Mouse (Mus musculus) heart, adult 2 months (tissue): Measurements from ENCODE around the gene Edem3. TPM values are rescaled to one million over a fixed set of nuclear protein-coding genes. Genes with fewer than 3 reads are reported as not detected.

ENCODE experiments used
- DNase-seq, 2 experiments: peaks; one replicate each; pipeline ENCODE4 v3.0.0; 2021
- H3K27ac ChIP-seq: fragments of 200-600 bp; 2 replicates; pipeline ENCODE4 v1.8.1; 2022
- H3K27me3 ChIP-seq: fragments of 200-500 bp; 2 replicates; pipeline ENCODE4 v1.6.1; 2012; ENCODE audit warnings: mild to moderate bottlenecking, low read length, inconsistent platforms, mixed read lengths; ENCODE audit not compliant: control insufficient read depth, insufficient read depth
- H3K36me3 ChIP-seq: fragments of 200-500 bp; 2 replicates; pipeline ENCODE4 v1.6.1; 2012; ENCODE audit warnings: low read length, inconsistent platforms; ENCODE audit not compliant: control insufficient read depth, insufficient read depth
- H3K4me1 ChIP-seq: fragments of 200-500 bp; 2 replicates; pipeline ENCODE4 v1.6.1; 2011; ENCODE audit warnings: low read length; ENCODE audit not compliant: control insufficient read depth, insufficient read depth
- H3K4me3 ChIP-seq: fragments of 200-600 bp; 2 replicates; pipeline ENCODE4 v1.8.1; 2022
- H3K79me2 ChIP-seq: fragments of 200-500 bp; replicated peaks from 2 replicates; pipeline ENCODE4 v1.6.1; 2012; ENCODE audit warnings: mild to moderate bottlenecking, inconsistent platforms, low read length, moderate library complexity, mixed read lengths; ENCODE audit not compliant: control insufficient read depth, insufficient read depth
- H3K9ac ChIP-seq: fragments of 200-500 bp; 2 replicates; pipeline ENCODE4 v1.6.1; 2012; ENCODE audit warnings: low read depth, mild to moderate bottlenecking, control low read depth, inconsistent platforms, low read length, mixed read lengths
- CTCF ChIP-seq: fragments of 200-600 bp; IDR thresholded peaks from 2 replicates; pipeline ENCODE4 v1.8.1; 2022; ENCODE audit warnings: antibody characterized with exemption, mild to moderate bottlenecking, moderate library complexity
- EP300 ChIP-seq: fragments of 200-500 bp; IDR thresholded peaks from 2 replicates; pipeline ENCODE4 v1.6.1; 2011; ENCODE audit warnings: low read depth, low read length, control low read depth; ENCODE audit not compliant: insufficient read depth
- POLR2A ChIP-seq: fragments of 200-500 bp; IDR thresholded peaks from 2 replicates; pipeline ENCODE4 v1.6.1; 2011; ENCODE audit warnings: mild to moderate bottlenecking, low read depth, low read length, control low read depth; ENCODE audit not compliant: insufficient read depth
- WGBS: fragments of 180-500 bp; shearing (Covaris S2); methylation state at CpG from one replicate; pipeline ENCODE4 v1.1.7; 2018; 5-methylcytosine and 5-hydroxymethylcytosine counted together
- intact Hi-C: fragments of 180-260 bp; cut with DNase I; formaldehyde crosslinking; loops from one replicate; pipeline ENCODE4 v1.15.1; 2025
- polyA plus RNA-seq: library from polyadenylated mRNA; depleted of rRNA; stranded (reverse); fragments of >200 nt; gene quantifications from 2 replicates; pipeline ENCODE4 v1.2.3, GENCODE M21; 2012
- total RNA-seq, 2 experiments: library from RNA; stranded (reverse); gene quantifications; 2 replicates each; pipeline ENCODE4 v1.2.3; 2021

Edem3 gene
- total and polyA plus RNA-seq, 3 experiments: 3.8 to 19.4 (median 18.3) TPM

GRCm38 (mm10) chr1:151845926-151846782, 91.0 kb downstream of the Edem3 start:
- H3K4me1 ChIP-seq: no peaks in the 10 kb centered on the region
- peak; percentile 64 for TF ChIP-seq CTCF
- TF ChIP-seq POLR2A: no peak
- no peak for TF ChIP-seq EP300
- intact Hi-C loops: no loop called here
- no peak overlapping the region for H3K27ac ChIP-seq
- no peak overlapping the region for H3K4me3 ChIP-seq
- WGBS: 70% methylated on average over 19 of the region's 19 CpGs
- no peaks in the 10 kb centered on the region for H3K27me3 ChIP-seq
- no peak overlapping the region for H3K9ac ChIP-seq
- DNase-seq: no peak
- H3K36me3 ChIP-seq: no peaks in the 10 kb centered on the region
- H3K79me2 ChIP-seq: no peaks in the 10 kb centered on the region

DNA sequence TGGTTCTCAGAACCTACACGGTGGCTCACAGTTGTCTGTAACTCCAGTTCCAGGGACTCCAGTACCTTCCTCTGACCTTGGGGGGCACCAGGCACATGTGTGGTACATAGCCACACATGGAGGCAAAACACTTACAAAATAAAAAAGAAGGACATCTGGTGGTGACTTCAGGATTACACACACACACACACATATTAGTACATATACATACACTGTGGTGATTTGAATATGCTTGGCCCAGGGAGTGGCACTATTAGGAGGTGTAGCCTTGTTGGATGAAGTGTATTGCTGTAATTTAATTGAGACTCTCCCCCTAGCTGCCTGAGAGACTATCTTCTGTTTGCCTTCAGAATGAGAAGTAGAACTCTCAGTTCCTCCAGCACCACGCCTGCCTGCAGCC, 93.1 kb downstream of the Edem3 start:
- H3K27ac ChIP-seq: no peak overlapping the region
- intact Hi-C loops: no loop called here
- H3K27me3 ChIP-seq: no peaks in the 10 kb centered on the region
- no peaks in the 10 kb centered on the region for H3K4me1 ChIP-seq
- no peaks in the 10 kb centered on the region for H3K36me3 ChIP-seq
- no peaks in the 10 kb centered on the region for H3K79me2 ChIP-seq
- no peak for DNase-seq
- TF ChIP-seq CTCF (no peak), EP300 (no peak), POLR2A (no peak)
- 93% methylated on average over 2 of the region's 2 CpGs for WGBS
- H3K9ac ChIP-seq: no peak overlapping the region
- H3K4me3 ChIP-seq: no peak overlapping the region

- TF ChIP-seq POLR2A: no peak
- no peak for TF ChIP-seq CTCF
- TF ChIP-seq EP300: no peak
Observed at GRCm38 (mm10) chr1:151849993-151850608, 94.9 kb downstream of the Edem3 start.

GRCm38 (mm10) chr1:151851051-151851848, 96.1 kb downstream of the Edem3 start:
- H3K4me1 ChIP-seq: no peaks in the 10 kb centered on the region
- H3K4me3 ChIP-seq: no peak overlapping the region
- no peaks in the 10 kb centered on the region for H3K36me3 ChIP-seq
- H3K27me3 ChIP-seq: no peaks in the 10 kb centered on the region
- DNase-seq: no peak
- no peaks in the 10 kb centered on the region for H3K79me2 ChIP-seq
- 86% methylated on average over 20 of the region's 20 CpGs for WGBS
- no peak overlapping the region for H3K27ac ChIP-seq
- TF ChIP-seq CTCF (peak; percentile 28), EP300 (no peak)
- intact Hi-C loops: no loop called here
- no peak overlapping the region for H3K9ac ChIP-seq

More at GRCm38 (mm10) chr1:151849993-151850608, 94.9 kb downstream of the Edem3 start:
- WGBS: 85% methylated on average over 16 of the region's 16 CpGs
- no peak for DNase-seq
- Histone ChIP-seq H3K4me1 (no peaks in the 10 kb centered on the region), H3K27ac (no peak overlapping the region), H3K79me2 (no peaks in the 10 kb centered on the region), H3K9ac (no peak overlapping the region), H3K36me3 (no peaks in the 10 kb centered on the region), H3K4me3 (no peak overlapping the region), H3K27me3 (no peaks in the 10 kb centered on the region)
- intact Hi-C loops: no loop called here

DNA sequence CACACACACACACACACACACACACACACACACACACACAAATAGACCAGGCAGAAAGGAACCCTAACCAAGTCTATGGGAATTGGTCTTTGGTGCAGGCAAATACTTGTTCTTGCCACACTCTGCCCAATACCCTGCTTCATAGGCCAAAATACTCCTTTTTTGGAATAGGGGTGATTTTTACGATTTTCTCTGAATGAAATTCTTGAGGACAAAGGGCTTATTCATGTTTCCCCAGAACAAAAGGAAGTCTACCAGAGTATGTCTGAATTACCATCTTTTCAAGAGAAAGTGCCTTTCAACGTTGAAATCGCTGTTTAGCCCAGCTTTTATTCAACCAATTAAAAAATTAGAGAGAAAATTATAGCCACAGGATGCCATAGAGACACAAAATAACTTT, 96.8 kb downstream of the Edem3 start:
- WGBS: 73% methylated on average over 3 of the region's 3 CpGs
- intact Hi-C loops: no loop called here
- no peak for TF ChIP-seq POLR2A
- no peak for TF ChIP-seq EP300
- no peak for TF ChIP-seq CTCF
- Histone ChIP-seq H3K27me3 (no peaks in the 10 kb centered on the region), H3K27ac (no peak overlapping the region), H3K36me3 (no peaks in the 10 kb centered on the region; the same call in 1 of the 2 replicates), H3K79me2 (no peaks in the 10 kb centered on the region), H3K4me1 (no peaks in the 10 kb centered on the region), H3K9ac (no peak overlapping the region), H3K4me3 (no peak overlapping the region)
- no peak for DNase-seq
